Mouse (Mus musculus) midbrain, embryonic 15.5 days (tissue): Measurements from ENCODE around the gene Aqr. TPM values are rescaled to one million over a fixed set of nuclear protein-coding genes. Genes with fewer than 3 reads are reported as not detected.

Source experiments
- ATAC-seq: fragments of 200-750 bp; cut with Nextera tagmentation; replicated peaks from 2 replicates; pipeline ENCODE4 v1.8.0; 2017; ENCODE audit warnings: moderate TSS enrichment
- H3K27ac ChIP-seq: fragments of 300-500 bp; sonication (generic); 2 replicates; pipeline ENCODE4 v1.5.1; 2015; ENCODE audit warnings: mild to moderate bottlenecking, inconsistent platforms
- H3K27me3 ChIP-seq: fragments of 300-500 bp; sonication (generic); replicated peaks from 2 replicates; pipeline ENCODE4 v1.6.1; 2015; ENCODE audit warnings: inconsistent platforms
- H3K36me3 ChIP-seq: fragments of 300-500 bp; sonication (generic); replicated peaks from 2 replicates; pipeline ENCODE4 v1.6.1; 2015; ENCODE audit warnings: inconsistent platforms
- H3K4me1 ChIP-seq: fragments of 300-500 bp; sonication (generic); 2 replicates; pipeline ENCODE4 v1.6.1; 2015; ENCODE audit warnings: inconsistent platforms
- H3K4me2 ChIP-seq: fragments of 300-500 bp; sonication (generic); 2 replicates; pipeline ENCODE4 v1.6.1; 2015; ENCODE audit warnings: inconsistent platforms, mild to moderate bottlenecking, moderate library complexity
- H3K4me3 ChIP-seq: fragments of 300-500 bp; sonication (generic); 2 replicates; pipeline ENCODE4 v1.5.1; 2015; ENCODE audit warnings: mild to moderate bottlenecking, inconsistent platforms
- H3K9ac ChIP-seq: fragments of 300-500 bp; sonication (generic); 2 replicates; pipeline ENCODE4 v1.6.1; 2015; ENCODE audit warnings: mild to moderate bottlenecking, inconsistent platforms
- H3K9me3 ChIP-seq: fragments of 300-500 bp; sonication (generic); 2 replicates; pipeline ENCODE4 v1.6.1; 2016; ENCODE audit warnings: inconsistent platforms
- WGBS: fragments of 180-500 bp; shearing (Covaris S2); methylation state at CpG from one replicate; pipeline ENCODE4 v1.1.7; 2015; ENCODE audit warnings: mixed read lengths; 5-methylcytosine and 5-hydroxymethylcytosine counted together
- polyA plus RNA-seq: library from polyadenylated mRNA; unstranded; fragments of >200 nt; fragmentation: Nextera tagmentation; extraction: Ambion mirVana; gene quantifications from 2 replicates; pipeline ENCODE4 v1.2.1, GENCODE M21; 2015

The Aqr gene
- polyA plus RNA-seq, 1 experiment from 2014 or later, result 35.5 TPM

GRCm38 (mm10) chr2:114095348-114095747 lies 91.5 kb downstream of the Aqr start:
- H3K9me3 ChIP-seq, result no peaks in the 10 kb centered on the region
- H3K27ac ChIP-seq, result no peak overlapping the region
- no peak for ATAC-seq
- 96% methylated on average over 5 of the region's 5 CpGs for WGBS
- H3K27me3 ChIP-seq, result no peaks in the 10 kb centered on the region
- no peaks in the 10 kb centered on the region for H3K4me1 ChIP-seq
- H3K4me2 ChIP-seq, result no peak overlapping the region
- peaks cover 3% of the 10 kb centered on the region; the same call in 1 of the 2 replicates for H3K36me3 ChIP-seq
- H3K9ac ChIP-seq, result no peak overlapping the region
- no peak overlapping the region for H3K4me3 ChIP-seq

DNA sequence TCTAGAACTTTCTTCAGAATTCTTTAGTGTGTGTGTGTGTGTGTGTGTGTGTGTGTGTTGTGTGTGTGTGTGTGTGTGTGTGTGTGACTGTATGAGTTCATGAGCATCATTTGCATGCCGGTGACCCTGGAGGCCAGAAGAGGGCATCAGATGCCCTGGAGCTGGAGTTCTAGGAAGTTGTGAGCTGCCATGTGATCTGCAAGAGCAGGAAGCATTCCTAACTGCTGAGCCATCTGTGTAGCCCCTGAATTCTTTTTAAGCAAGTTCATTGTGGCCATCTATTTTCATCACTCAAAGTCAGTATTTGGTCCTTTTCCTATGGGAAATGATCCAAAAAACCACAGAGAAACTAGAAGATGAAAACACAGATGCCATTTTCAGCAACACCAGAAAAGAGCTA lies 92.1 kb downstream of the Aqr start:
- Histone ChIP-seq H3K36me3 (peaks cover 1% of the 10 kb centered on the region; the same call in 1 of the 2 replicates), H3K4me3 (no peak overlapping the region), H3K27me3 (no peaks in the 10 kb centered on the region), H3K9me3 (no peaks in the 10 kb centered on the region), H3K4me1 (no peaks in the 10 kb centered on the region), H3K4me2 (no peak overlapping the region), H3K27ac (no peak overlapping the region), H3K9ac (no peak overlapping the region)
- no peak for ATAC-seq
- 90% methylated on average over 1 of the region's 1 CpGs for WGBS

- Histone ChIP-seq H3K4me2 (no peak overlapping the region), H3K4me3 (no peak overlapping the region), H3K27me3 (no peaks in the 10 kb centered on the region), H3K9ac (no peak overlapping the region), H3K4me1 (no peaks in the 10 kb centered on the region), H3K36me3 (no peaks in the 10 kb centered on the region), H3K27ac (no peak overlapping the region), H3K9me3 (no peaks in the 10 kb centered on the region)
- ATAC-seq, result 0 out of 2 replicates have a peak, but pooled peaks have one; percentile 39
- WGBS, result 72% methylated on average over 9 of the region's 9 CpGs
These were observed 93.2 kb downstream of the Aqr start for GRCm38 (mm10) chr2:114093577-114093976.

GRCm38 (mm10) chr2:114089862-114090261 lies 97.0 kb downstream of the Aqr start:
- Histone ChIP-seq H3K4me1 (no peaks in the 10 kb centered on the region), H3K27me3 (no peaks in the 10 kb centered on the region), H3K27ac (no peak overlapping the region), H3K9ac (no peak overlapping the region), H3K4me2 (no peak overlapping the region), H3K9me3 (no peaks in the 10 kb centered on the region), H3K4me3 (no peak overlapping the region), H3K36me3 (no peaks in the 10 kb centered on the region)
- 88% methylated on average over 3 of the region's 3 CpGs for WGBS
- no peak for ATAC-seq

DNA sequence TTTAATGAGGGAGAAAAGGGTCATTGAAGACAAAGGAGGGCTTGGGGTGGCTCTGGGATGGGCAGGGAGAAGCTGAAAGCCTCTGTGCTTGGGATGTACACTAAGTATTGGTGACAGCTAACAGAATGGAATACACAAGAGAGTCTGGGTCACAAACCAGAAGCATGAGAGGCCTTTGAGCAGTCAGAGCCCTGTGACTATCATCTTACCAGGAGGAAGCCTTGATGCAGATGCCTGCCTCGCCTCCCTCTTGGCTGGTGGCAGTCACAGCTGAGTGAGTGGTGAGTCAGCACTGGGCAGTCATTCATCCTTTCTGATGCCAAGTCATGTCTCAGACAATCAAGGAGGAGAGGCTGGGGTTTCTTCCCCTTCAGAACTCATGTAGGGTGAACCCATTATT lies 99.6 kb downstream of the Aqr start:
- Histone ChIP-seq H3K4me1 (no peaks in the 10 kb centered on the region), H3K36me3 (no peaks in the 10 kb centered on the region), H3K27ac (no peak overlapping the region), H3K4me3 (no peak overlapping the region), H3K4me2 (no peak overlapping the region), H3K9ac (no peak overlapping the region), H3K27me3 (no peaks in the 10 kb centered on the region), H3K9me3 (no peaks in the 10 kb centered on the region)
- 73% methylated on average over 1 of the region's 1 CpGs for WGBS
- no peak for ATAC-seq

- ATAC-seq, result no peak
- Histone ChIP-seq H3K36me3 (no peaks in the 10 kb centered on the region), H3K9ac (no peak overlapping the region), H3K27ac (no peak overlapping the region), H3K9me3 (no peaks in the 10 kb centered on the region), H3K27me3 (no peaks in the 10 kb centered on the region), H3K4me1 (no peaks in the 10 kb centered on the region), H3K4me3 (no peak overlapping the region), H3K4me2 (no peak overlapping the region)
- 94% methylated on average over 2 of the region's 2 CpGs for WGBS
These were observed 114.9 kb downstream of the Aqr start for GRCm38 (mm10) chr2:114071876-114072275.

DNA sequence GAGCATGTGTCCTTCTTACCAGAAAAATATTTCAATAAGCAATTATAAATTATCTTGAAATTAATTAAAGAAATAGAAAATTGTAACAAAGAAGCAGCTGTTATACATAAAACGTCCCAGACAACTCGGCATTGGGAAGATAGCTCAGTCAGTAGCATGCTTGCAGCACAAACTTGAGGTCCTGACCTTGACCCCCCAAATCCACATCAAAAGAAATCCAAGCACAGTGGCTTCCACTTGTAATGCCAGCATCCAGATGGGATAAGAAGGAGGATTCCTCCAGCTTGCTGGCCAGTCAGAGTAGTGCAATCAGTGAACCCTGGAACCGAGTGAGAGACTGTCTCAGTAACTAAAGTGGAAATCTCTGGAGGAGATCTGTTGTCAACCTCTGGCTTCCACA lies 120.6 kb downstream of the Aqr start:
- H3K4me1 ChIP-seq, result no peaks in the 10 kb centered on the region
- ATAC-seq, result no peak

DNA sequence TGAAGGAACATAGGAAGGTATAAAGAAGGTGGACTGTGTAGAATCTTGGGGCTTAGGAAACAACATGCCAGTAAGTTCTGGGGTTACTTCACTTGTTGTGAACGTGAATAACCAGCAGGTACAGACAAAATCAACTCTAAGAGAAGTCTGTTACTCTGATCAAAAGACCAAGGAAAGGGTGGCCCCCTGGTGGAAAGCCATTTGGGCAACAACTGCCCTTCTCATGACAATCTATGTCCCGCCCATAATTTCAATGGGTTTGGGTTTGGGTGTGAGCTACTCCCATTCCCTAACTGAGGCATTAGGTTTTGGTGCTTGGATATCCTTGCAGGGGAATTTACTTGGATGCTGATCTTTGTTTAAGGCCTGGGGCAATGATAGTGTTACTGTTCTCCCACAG lies 122.8 kb downstream of the Aqr start:
- ATAC-seq, result no peak
- no peaks in the 10 kb centered on the region for H3K36me3 ChIP-seq
- H3K4me1 ChIP-seq, result 0 out of 2 replicates have a peak, but pooled peaks cover 3% of the 10 kb centered on the region
- no peaks in the 10 kb centered on the region for H3K27me3 ChIP-seq
- WGBS, result 82% methylated on average over 2 of the region's 2 CpGs
- no peak overlapping the region for H3K27ac ChIP-seq
- no peaks in the 10 kb centered on the region for H3K9me3 ChIP-seq
- no peak overlapping the region for H3K4me2 ChIP-seq
- H3K4me3 ChIP-seq, result no peak overlapping the region
- H3K9ac ChIP-seq, result no peak overlapping the region

More for the DNA sequence above, 120.6 kb downstream of the Aqr start:
- Histone ChIP-seq H3K9me3 (no peaks in the 10 kb centered on the region), H3K36me3 (no peaks in the 10 kb centered on the region), H3K9ac (no peak overlapping the region), H3K27ac (no peak overlapping the region), H3K4me3 (no peak overlapping the region), H3K27me3 (no peaks in the 10 kb centered on the region), H3K4me2 (no peak overlapping the region)
- 85% methylated on average over 3 of the region's 3 CpGs for WGBS

DNA sequence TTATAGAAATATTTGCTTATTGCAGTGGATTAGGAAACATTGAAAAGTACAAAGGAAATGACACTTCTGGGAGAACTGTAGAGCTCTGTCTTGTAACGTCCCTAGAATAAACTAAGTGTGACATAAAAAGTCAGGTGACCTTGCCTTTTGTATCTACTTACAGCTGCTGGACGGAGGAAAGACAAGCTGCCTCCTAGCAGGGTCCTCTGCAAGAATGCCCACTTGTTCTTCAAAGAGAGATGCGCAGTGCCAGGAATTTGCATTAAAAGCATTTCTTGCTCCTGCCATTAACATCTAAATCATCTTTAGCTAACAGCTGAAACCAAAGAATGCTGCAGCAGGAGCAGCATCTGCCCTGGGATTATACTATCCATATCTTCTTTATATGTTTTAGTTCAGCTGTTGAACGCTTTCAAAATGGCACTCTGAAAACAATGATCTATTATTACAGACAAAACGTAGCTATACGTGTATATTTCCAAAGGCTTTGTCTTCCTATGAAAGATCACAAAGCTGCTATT lies 126.7 kb downstream of the Aqr start:
- Histone ChIP-seq H3K9me3 (no peaks in the 10 kb centered on the region), H3K4me1 (peaks cover 8% of the 10 kb centered on the region), H3K4me2 (no peak overlapping the region), H3K27ac (no peak overlapping the region), H3K9ac (no peak overlapping the region), H3K4me3 (no peak overlapping the region), H3K27me3 (no peaks in the 10 kb centered on the region), H3K36me3 (no peaks in the 10 kb centered on the region)
- WGBS, result 33% methylated on average over 6 of the region's 6 CpGs
- ATAC-seq, result no peak

DNA sequence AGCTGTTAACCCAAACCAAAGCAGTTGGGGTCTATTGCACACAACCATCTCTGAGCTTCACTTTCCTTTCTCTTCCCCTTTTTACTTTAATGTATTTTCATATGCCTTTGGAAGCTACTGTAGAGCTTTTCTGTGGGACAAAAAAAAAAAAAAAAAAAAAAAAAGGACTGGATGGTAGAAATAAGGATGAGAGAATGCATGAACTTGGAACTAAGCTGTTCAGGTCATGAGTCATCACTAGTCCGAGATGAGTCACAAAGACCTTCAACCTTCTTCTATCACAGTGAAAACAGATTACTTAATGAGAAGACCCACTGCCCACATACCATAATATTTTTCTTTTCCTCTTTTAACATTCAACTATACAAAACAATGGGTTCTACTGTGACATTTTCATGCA lies 127.2 kb downstream of the Aqr start:
- no peaks in the 10 kb centered on the region for H3K9me3 ChIP-seq
- no peaks in the 10 kb centered on the region for H3K36me3 ChIP-seq
- H3K9ac ChIP-seq, result no peak overlapping the region
- peaks cover 8% of the 10 kb centered on the region for H3K4me1 ChIP-seq
- ATAC-seq, result no peak
- no peak overlapping the region for H3K4me3 ChIP-seq
- H3K27me3 ChIP-seq, result no peaks in the 10 kb centered on the region
- H3K4me2 ChIP-seq, result no peak overlapping the region
- 65% methylated on average over 1 of the region's 1 CpGs for WGBS
- H3K27ac ChIP-seq, result no peak overlapping the region

DNA sequence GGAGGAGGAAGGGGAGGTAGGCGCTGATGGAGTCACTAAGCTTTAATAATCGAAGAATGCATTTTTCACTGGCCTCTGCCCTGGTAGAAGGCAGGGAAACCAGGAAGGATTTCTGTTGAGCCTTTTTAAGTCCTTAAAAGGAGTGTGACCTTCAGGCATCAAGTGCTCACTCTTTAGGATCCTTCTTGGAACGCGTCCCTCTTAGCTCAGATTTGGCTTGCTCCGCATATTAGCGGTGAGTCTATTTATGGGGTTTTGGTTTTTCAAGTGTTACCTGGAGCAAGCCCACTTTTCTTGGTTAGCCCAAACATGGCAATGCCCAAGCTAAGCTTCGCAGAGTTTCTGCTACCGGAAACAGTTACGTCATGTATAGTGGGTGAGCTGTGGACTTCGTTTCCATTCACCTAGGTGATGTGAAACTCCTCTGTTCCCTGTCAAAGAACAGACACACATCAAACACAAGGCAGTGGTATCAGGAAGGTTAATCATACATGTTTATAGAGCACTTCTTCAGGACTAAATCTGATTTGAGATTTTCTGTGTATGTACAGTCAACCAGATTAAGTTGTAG lies 128.5 kb downstream of the Aqr start:
- no peak overlapping the region for H3K4me2 ChIP-seq
- no peaks in the 10 kb centered on the region for H3K27me3 ChIP-seq
- ATAC-seq, result no peak
- H3K4me1 ChIP-seq, result peaks cover 8% of the 10 kb centered on the region
- no peak overlapping the region for H3K9ac ChIP-seq
- H3K27ac ChIP-seq, result no peak overlapping the region
- H3K36me3 ChIP-seq, result no peaks in the 10 kb centered on the region
- no peaks in the 10 kb centered on the region for H3K9me3 ChIP-seq
- whole genome bisulfite sequencing, result 88% methylated on average over 10 of the region's 10 CpGs
- H3K4me3 ChIP-seq, result no peak overlapping the region

DNA sequence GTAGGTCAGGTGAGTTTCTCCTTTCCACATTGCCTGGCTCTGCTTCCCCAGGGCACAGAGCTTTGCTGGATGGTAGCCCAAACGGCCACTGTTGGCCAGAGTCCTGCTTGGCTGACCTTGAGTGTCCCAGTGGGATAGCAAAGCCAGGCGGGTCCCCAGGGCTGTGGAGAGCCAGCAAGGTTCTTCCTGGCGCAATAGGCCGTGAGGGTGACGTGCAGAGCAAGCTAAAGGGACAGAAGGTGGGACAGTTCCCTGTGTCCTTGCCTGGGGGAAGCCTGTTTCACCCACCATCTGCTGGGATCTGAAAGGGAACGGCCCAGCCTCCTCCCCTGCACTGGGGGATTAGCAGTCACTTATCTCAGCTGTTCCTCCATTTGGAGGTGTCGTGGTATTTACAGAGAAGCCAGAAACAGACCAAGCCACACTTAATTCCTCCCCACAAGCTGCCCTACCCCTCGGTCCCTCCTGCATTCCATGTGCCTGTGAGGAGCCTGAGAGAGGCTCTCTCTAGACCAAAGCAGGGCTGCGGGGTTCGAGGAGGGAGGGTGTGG lies 129.4 kb downstream of the Aqr start:
- no peaks in the 10 kb centered on the region for H3K9me3 ChIP-seq
- peaks cover 8% of the 10 kb centered on the region for H3K4me1 ChIP-seq
- no peak overlapping the region for H3K9ac ChIP-seq
- no peak overlapping the region for H3K27ac ChIP-seq
- H3K4me2 ChIP-seq, result peak overlapping the region; percentile 8; the same call in 1 of the 2 replicates
- H3K4me3 ChIP-seq, result no peak overlapping the region
- H3K36me3 ChIP-seq, result no peaks in the 10 kb centered on the region
- ATAC-seq, result peak; percentile 58; the same call in 1 of the 2 replicates
- 11% methylated on average over 10 of the region's 10 CpGs for WGBS
- no peaks in the 10 kb centered on the region for H3K27me3 ChIP-seq

- WGBS, result 94% methylated on average over 4 of the region's 4 CpGs
- H3K27ac ChIP-seq, result no peak overlapping the region
- ATAC-seq, result no peak
These were observed 132.7 kb downstream of the Aqr start for GRCm38 (mm10) chr2:114054129-114054528.

More at GRCm38 (mm10) chr2:114054129-114054528, 132.7 kb downstream of the Aqr start:
- Histone ChIP-seq H3K4me2 (no peak overlapping the region), H3K9ac (no peak overlapping the region), H3K36me3 (no peaks in the 10 kb centered on the region), H3K27me3 (no peaks in the 10 kb centered on the region), H3K9me3 (no peaks in the 10 kb centered on the region), H3K4me3 (no peak overlapping the region), H3K4me1 (peaks cover 6% of the 10 kb centered on the region)
